Mouse (Mus musculus) small intestine, adult 2 months (tissue): ENCODE results near the gene Mri1.
"Not testable (repeated sequence)": the region's sequence is repeated elsewhere in the genome, so short reads cannot be mapped to it uniquely, and the experiment has no call there.

Experiments used
- CTCF ChIP-seq: fragments of 200-500 bp; IDR thresholded peaks from 2 replicates; pipeline ENCODE4 v1.5.1; 2012; ENCODE audit warnings: low read depth, mild to moderate bottlenecking, control low read depth, inconsistent platforms, low read length, moderate library complexity, mixed read lengths; ENCODE audit not compliant: insufficient replicate concordance, insufficient read length; ENCODE audit errors: extremely low read depth
- POLR2A ChIP-seq: fragments of 200-500 bp; IDR thresholded peaks from 2 replicates; pipeline ENCODE4 v1.6.1; 2012; ENCODE audit warnings: low read depth, mild to moderate bottlenecking, control low read depth, inconsistent platforms, low read length, moderate library complexity

DNA sequence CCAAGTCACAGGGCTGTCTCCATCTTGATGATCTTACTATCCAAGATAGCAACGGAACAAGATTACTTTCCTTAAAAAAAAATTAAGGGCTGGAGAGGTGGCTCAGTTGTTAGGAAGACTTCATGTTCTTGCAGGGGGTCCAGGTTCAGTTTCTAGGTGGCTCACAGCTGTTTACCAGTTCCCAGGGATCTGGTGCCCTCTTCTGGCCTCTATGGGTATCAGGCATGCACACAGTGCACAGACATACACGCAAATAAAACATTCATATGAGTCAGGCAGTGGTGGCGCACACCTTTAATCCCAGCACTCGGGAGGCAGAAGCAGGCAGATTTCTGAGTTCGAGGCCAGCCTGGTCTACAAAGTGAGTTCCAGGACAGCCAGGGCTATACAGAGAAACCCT lies 28.5 kb upstream of the Mri1 start:
- peak; percentile 56; the same call in 1 of the 2 replicates for TF ChIP-seq CTCF
- TF ChIP-seq POLR2A: not testable (repeated sequence)
